Mouse (Mus musculus) ZHBTc4 (cell line): ENCODE data around the gene Cdhr3.

Experiments used
- DNase-seq: peaks from one replicate; pipeline ENCODE4 v3.0.0-alpha.2; 2011; ENCODE audit warnings: low read depth, low spot score

Cdhr3 gene

DNA sequence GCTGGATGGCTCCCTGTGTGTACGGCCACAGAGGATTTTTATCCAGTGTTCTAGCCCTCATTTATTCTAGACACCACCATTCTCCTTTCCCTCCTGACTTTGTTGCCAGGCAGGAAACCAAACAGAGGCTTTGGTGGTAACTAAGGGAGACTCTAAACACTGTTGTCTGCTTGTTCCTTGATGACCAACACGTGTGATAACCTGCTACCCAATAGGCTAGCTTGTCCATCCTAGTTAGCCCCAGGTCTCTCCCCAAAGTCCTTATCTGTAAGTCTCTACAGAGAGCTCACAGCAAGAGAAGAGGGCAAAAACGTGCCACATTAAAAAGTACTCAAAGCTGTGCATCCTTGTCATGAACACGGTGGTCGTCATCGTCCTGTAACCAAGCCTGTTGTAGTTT, at the start of gene Cdhr3:
Gene Cdhr3, minus strand, starts transcription at position 101 of the 400 bp plus-strand sequence.
- DNase-seq: no peak

GRCm38 (mm10) chr12:33139083-33139482, 46.4 kb upstream of the Cdhr3 start:
- no peak for DNase-seq

- no peak for DNase-seq
Measured at GRCm38 (mm10) chr12:33137857-33138256, 45.2 kb upstream of the Cdhr3 start.

- no peak for DNase-seq
Measured at GRCm38 (mm10) chr12:33131796-33132195, 39.1 kb upstream of the Cdhr3 start.

DNA sequence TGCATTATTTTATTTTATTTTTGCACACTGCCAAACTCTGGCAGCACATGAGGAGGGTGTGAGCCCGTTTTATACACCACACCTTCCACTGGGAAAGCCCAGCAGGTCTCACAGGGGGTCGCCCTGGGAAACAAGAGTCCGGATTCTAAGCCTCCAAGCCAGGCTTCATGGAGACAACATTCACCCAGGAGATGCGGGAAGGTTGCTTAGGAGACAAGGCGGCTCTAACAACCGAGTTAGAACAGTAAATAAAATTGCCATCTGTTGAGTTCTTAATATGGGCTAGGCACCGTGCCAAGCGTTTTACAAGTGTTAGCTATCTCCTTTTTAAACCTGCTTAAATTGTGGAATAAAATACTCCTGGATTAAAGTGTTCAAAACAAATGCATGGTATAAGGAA, 37.7 kb upstream of the Cdhr3 start:
- no peak for DNase-seq

- peak; percentile 96 for DNase-seq
Measured at GRCm38 (mm10) chr12:33129410-33129809, 36.7 kb upstream of the Cdhr3 start.

- DNase-seq: no peak
Measured at GRCm38 (mm10) chr12:33128702-33129101, 36.0 kb upstream of the Cdhr3 start.

DNA sequence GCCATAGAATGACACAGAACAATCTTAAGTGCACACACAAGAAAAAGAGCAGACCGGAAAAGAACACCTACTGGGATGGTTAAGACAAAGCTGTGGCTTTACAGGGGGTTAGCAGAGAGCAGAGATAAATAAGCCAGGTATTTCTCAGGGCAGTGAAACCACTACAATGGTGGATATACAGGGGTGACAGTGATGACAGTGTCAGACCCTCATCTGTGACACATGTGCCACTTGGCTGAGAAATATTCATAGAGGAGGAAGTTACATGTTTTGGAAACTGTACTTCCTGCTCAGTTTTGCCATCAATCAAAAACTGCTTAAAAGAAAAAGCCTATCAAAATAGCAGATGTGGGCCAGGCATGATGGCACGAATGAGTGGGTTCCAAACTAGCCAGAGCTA, 35.4 kb upstream of the Cdhr3 start:
- DNase-seq: no peak

DNA sequence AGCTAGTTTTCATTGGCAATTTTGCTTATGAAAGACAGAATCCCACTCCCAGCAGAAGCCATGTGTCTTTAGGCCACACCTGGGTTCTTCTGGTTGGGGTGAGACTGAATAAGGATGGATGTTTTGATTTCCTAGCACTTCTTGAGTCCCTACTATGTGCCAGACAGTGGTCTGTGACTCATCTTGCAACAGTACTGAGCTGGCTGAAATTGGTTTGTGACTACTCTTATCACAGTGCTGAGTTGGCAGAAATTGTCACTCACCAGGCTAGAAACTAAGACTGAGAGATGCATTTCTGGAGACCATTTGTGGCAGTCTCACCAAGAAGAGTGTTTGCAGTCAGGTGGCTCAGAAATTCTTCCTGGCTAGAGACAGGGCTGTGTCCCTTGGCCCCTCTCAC, 33.6 kb upstream of the Cdhr3 start:
- no peak for DNase-seq

DNA sequence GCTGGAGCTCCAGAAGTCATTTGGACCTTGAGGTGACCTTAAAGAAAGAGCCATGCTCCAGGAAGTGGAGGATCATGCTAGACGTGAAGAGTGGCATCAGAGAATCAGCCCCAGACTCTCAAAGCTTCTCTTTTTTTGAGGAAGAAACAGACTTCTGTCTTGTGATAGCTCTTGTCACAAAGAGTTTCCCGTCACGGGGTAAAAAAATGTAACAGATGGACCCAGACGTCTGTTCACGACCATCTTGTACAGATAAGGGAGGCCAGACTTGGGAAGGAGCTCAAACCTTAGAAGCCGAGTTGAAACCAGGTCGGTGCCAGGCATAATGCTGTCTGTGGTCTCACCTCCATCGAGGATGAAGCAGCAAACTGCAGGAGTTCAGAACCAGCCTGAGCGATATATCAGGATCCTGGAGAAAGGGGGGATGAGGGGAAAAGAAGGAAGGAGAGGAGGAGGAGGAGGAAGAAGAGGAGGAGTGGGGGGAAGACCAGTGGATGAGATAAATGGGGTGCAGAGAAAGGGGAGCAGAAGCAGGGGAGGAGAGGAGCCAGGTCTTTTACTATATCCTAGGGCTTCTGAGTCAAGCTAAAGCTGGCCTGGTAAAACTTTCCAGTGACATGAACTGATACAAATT, 33.0 kb upstream of the Cdhr3 start:
- no peak for DNase-seq

DNA sequence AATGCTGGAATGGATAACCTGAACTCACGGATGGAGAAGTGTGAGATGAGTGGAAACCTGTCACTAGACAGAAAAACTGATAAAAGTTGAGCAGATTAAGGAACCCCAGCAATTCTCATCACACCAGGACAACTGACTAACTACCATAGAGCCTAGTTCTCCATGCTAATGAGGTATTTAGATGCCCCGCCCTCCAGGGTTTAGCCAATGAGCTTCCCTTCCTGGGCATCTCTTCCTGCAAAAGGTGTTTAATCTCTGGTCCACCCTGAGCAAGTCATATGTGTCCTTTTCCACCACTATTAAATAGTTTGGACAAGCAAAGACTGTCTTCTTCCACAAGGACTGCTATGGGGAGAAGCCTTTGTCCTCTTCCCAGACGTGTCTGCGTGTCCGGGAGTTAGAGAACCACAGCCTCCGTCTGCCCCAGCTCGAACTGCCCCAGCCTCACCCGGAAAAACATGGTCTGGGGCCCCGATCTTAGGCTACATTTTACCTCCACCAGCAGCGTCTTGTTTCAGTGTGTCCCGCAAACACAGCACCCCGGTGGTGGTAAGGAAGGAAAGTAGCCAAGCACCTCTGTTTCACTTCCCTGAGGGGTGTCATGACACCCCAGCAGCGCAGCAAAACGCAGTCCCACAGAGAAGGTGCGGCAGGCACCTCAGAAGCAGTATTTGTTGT, 26.1 kb upstream of the Cdhr3 start:
- DNase-seq: peak; percentile 24

DNA sequence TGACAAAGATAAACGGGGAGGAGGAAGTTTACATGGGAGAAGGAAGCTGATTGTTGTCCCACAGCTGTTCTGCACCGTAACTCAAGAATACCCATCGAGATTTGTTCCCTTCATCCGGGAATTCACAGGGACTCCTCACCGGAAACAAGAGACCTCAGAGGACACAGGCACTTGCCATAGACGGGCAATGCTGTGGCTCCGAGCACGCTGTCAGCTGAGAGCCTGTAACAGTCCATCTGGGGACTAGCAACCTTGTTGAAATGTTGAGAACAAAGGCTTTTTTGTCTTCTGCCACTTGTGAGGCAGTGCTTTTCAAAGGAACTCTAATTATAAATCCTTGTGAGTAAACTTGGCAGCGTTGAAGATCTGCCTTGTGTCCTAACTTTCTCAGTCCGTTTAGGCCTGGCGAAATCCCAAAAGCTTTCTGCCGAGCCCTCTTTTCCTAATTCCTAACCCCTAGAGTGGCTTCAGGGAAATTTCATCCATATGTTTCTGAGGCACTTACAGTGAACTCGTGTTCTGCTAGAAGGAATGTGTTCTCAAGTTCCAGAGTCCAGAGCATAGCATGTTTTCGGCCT, 18.3 kb upstream of the Cdhr3 start:
- DNase-seq: no peak

DNA sequence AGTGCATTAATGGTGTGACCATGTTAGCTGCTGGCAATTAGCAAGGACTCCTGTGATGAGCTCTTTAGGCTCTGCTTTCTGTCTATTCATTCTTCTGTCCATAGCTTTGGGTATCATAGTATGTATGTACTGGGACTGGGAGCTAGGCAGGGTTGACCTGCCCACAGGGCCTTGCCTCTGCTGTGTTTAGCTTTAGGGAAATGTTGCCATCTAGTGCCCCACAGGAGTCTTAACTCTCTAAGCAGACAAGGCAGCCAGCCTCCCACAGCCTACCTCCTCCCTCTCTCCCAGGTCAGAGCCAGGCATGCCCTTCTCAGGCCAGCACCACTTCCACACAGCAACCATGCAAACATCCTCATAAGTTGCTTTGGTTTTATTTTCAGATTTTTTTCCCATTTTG, 16.9 kb upstream of the Cdhr3 start:
- DNase-seq: peak; percentile 21

DNA sequence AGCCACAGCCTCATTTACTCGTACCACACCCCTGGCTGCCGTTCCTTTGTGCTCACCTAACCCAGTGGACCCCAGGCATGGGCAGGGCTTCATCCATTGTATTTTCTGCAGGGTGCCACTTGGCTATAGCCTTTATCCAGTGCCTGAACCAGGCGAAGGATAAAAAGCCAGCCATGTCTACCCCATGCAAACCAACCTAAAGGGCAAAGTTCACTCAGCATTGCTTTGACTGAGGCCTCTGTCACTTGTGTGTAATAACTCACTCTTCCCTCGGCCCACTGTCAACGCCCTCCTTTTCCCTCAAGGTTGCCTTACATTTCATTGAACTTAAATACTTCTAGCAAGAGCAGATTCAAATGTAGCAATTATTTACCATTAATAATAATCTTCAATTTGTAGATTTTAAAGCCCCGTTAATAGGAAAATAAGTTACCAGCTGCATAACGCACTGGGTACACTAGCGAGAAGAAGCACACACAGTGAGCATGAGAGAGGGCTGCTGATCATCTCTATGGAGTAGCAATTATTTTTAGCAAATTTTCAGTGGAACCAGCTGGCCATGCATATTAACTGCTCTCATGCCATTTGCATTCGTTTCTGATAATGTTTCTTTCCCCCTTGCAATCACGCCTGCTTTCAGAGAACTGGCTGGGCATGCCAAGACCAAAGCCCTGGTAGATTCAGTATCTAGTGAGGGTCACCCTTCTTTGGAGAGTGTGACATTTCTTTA, 13.9 kb upstream of the Cdhr3 start:
- DNase-seq: no peak

GRCm38 (mm10) chr12:33105724-33106123, 13.0 kb upstream of the Cdhr3 start:
- no peak for DNase-seq

DNA sequence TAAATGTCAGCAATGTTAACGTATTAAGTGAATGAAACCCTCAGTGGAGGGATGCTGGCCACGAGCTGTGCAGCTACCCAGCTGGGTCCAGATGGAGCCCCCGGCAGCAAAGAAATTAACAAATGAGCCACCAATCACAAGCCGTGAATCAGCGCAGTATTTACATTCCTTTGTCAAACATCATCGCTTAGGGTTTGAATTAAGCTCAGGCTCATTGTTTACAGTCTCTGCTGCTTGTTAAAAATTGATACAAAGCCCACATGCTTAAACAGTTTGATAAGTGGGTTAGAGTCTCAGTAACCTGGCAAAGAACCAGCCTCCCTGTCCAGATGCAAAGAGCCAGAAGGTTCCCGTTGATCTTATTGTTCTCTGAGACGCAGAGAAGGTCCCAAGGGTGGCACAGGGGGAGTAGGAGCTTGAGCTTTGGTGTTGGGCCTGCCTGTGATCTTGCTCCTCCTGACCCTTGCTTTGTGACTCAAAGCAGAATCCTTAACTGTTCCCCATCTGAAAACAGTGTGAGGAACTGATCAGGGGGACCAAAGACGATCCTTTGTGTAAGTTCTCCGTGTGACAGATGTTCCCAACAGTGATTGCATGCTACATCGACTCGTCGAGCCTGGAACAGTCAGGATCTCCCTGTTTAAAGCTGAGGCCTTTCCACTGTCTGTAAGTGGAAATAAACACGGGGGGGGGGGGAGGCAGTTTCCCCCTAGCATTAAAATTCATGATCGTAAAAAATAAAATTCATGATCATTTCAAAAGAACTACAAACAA, 9.9 kb upstream of the Cdhr3 start:
- DNase-seq: no peak

DNA sequence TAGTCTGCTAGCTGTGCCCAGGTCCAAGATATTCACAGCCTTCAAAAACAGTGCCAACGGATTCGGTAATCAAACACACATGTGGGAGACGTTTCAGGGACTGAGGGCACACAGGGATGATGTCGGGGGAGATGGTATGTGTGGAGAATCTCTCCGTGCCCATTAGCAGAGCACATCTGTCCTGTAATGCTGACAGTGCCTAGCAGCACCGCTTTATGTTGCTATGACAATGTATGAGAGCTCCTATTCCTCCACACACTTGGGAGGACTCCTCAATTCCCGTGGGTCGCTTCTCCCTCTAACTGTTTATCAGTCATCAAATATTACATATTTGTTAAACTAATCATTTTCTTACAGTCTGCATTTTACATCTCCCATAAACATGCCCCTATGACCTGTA, 9.0 kb upstream of the Cdhr3 start:
- no peak for DNase-seq

- DNase-seq: no peak
Measured at GRCm38 (mm10) chr12:33096017-33096416, 3.3 kb upstream of the Cdhr3 start.

GRCm38 (mm10) chr12:33092196-33092595, 479 bp downstream of the Cdhr3 start:
- no peak for DNase-seq

GRCm38 (mm10) chr12:33086151-33086550, 6.5 kb downstream of the Cdhr3 start:
- no peak for DNase-seq

- peak; percentile 52 for DNase-seq
Measured at GRCm38 (mm10) chr12:33084683-33085082, 8.0 kb downstream of the Cdhr3 start.

GRCm38 (mm10) chr12:33083362-33083761, 9.3 kb downstream of the Cdhr3 start:
- DNase-seq: no peak
